In the genomic region with DNA sequence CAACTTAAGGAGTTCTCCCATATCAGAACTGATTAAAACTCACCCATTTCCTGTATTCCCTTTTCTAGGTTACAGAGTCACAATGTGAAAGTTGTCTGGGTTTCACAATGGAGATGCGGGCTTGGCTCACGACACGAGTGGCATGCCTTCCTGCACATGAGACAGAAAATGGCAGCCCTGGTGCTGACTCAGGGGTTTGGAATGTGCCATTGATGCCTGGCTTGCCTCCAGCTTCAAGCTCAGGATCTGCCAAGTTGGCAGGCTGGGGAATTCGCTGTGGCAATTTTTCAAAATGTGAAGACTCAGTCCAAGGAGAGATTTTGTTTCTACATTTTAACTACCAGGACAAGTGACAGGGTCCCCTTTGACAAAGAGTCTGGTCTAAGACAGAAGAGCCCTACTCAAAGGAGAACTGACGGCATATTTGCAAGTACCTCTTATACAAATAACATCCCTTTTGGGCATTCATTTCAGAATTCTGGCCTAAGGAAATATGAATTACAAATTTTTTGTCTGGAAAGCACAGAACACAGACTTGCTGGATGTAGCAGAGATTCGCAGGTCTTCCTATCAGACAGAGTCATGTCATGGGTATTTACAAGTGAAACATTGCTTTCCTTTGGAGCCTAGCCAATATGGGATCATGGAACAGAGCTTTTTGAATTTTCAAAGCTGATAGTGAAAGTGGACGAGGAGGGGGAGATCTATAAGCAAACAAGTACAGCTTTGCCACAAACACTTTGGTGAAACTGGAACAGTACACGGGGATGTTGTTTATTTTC, we compare ENCODE assay signal across 9 mouse cellular contexts.
DNase-seq lines count a peak whose midpoint lies in the region; ATAC-seq and TF ChIP-seq lines count a peak whose summit lies in the region.
"Had no signal": no experiment of that assay in that cellular context is flagged by ENCODE, and none has a peak within 500 bp of the region (broad histone marks: within the 10 kb centered on the region; RNA-seq: fewer than 3 reads in every experiment).

No protein-coding gene starts in this region.

- no peaks in the 10 kb centered on the region for H3K79me2 ChIP-seq in heart, adult 2 months (replicated peaks; ENCODE audit: control insufficient read depth, insufficient read depth, low read length)

- no peaks in the 10 kb centered on the region for H3K4me1 ChIP-seq in liver, embryonic 11.5 days (replicated peaks; ENCODE audit: control insufficient read depth, insufficient read depth, low read length)
- no peaks in the 10 kb centered on the region for H3K4me1 ChIP-seq in embryonic facial prominence, embryonic 11.5 days (ENCODE audit: control insufficient read depth, insufficient read depth, low read length)
- H3K4me1 ChIP-seq in heart, adult 2 months (ENCODE audit: control insufficient read depth, insufficient read depth, low read length) = no peaks in the 10 kb centered on the region
- H3K4me1 ChIP-seq in lung, adult 2 months (ENCODE audit: control insufficient read depth, insufficient read depth, low read length) = no peaks in the 10 kb centered on the region

- H3K9me3 ChIP-seq in liver, embryonic 11.5 days (ENCODE audit: control insufficient read depth, low read length) = no peaks in the 10 kb centered on the region
- no peaks in the 10 kb centered on the region for H3K9me3 ChIP-seq in embryonic facial prominence, embryonic 11.5 days (replicated peaks; ENCODE audit: control insufficient read depth, low read length)
- H3K9me3 ChIP-seq: stomach, embryonic 15.5 days had no signal

- no peak overlapping the region for H3K4me2 ChIP-seq in liver, embryonic 11.5 days
- no peak overlapping the region for H3K4me2 ChIP-seq in embryonic facial prominence, embryonic 11.5 days (ENCODE audit: low read depth, low read length)
- H3K4me2 ChIP-seq: stomach, embryonic 15.5 days had no signal

- H3K36me3 ChIP-seq in liver, embryonic 11.5 days (ENCODE audit: control insufficient read depth, insufficient read depth, low read length) = no peaks in the 10 kb centered on the region
- H3K36me3 ChIP-seq in embryonic facial prominence, embryonic 11.5 days (replicated peaks; ENCODE audit: control insufficient read depth, insufficient read depth, low read depth, low read length) = no peaks in the 10 kb centered on the region
- no peaks in the 10 kb centered on the region for H3K36me3 ChIP-seq in heart, adult 2 months (ENCODE audit: control insufficient read depth, insufficient read depth, low read length)
- H3K36me3 ChIP-seq: stomach, embryonic 15.5 days had no signal

- no peak overlapping the region for H3K4me3 ChIP-seq in liver, embryonic 11.5 days (ENCODE audit: low read depth, low read length)
- H3K4me3 ChIP-seq in embryonic facial prominence, embryonic 11.5 days (ENCODE audit: low read depth, low read length) = no peak overlapping the region
- no peak overlapping the region for H3K4me3 ChIP-seq in heart, adult 2 months
- H3K4me3 ChIP-seq in lung, adult 2 months (replicated peaks; ENCODE audit: extremely low read depth, low read depth, low read length) = no peak overlapping the region
- H3K4me3 ChIP-seq: stomach, embryonic 15.5 days had no signal

- TF ChIP-seq CTCF in heart, adult 2 months (IDR thresholded peaks at IDR 0.05) = no peak
- TF ChIP-seq CTCF in lung, adult 2 months (IDR thresholded peaks at IDR 0.05; ENCODE audit: insufficient read depth, low read length) = no peak

- H3K9ac ChIP-seq in liver, embryonic 11.5 days (ENCODE audit: low read depth, low read length) = no peak overlapping the region
- no peak overlapping the region for H3K9ac ChIP-seq in embryonic facial prominence, embryonic 11.5 days (replicated peaks; ENCODE audit: low read length)
- H3K9ac ChIP-seq in heart, adult 2 months (ENCODE audit: low read depth, low read length) = no peak overlapping the region
- H3K9ac ChIP-seq: stomach, embryonic 15.5 days had no signal

- WGBS in liver, embryonic 11.5 days = 71% methylated on average over 8 of the region's 8 CpGs
- 42% methylated on average over 8 of the region's 8 CpGs for WGBS in embryonic facial prominence, embryonic 11.5 days
- WGBS in heart, adult 2 months = 19% methylated on average over 8 of the region's 8 CpGs
- 22% methylated on average over 8 of the region's 8 CpGs for WGBS in lung, adult 2 months

- no peak for TF ChIP-seq POLR2A in heart, adult 2 months (IDR thresholded peaks at IDR 0.05; ENCODE audit: insufficient read depth, low read depth, low read length)
- TF ChIP-seq POLR2A in lung, adult 2 months (IDR thresholded peaks at IDR 0.05; ENCODE audit: borderline replicate concordance, extremely low read depth, low read depth, low read length) = no peak

- TF ChIP-seq EP300 in heart, adult 2 months (IDR thresholded peaks at IDR 0.05; ENCODE audit: insufficient read depth, low read depth, low read length) = 0 out of 2 replicates have a peak, but pooled peaks have one; percentile 60

- intact Hi-C loops in heart, adult 2 months (cut with DNase I) = loop anchor here (5.0 kb wide), 1 partner anchor 96 kb away; no protein-coding TSS in a partner anchor

- DNase-seq in liver = peak; percentile 12
- DNase-seq in liver, embryonic 11.5 days (ENCODE audit: low spot score) = no peak
- peak; percentile 71 for DNase-seq in embryonic facial prominence, embryonic 11.5 days (ENCODE audit: low spot score)
- peak; percentile 71 to 73 for DNase-seq in heart, adult 2 months
- peak; percentile 72 for DNase-seq in kidney, postnatal 25 days
- DNase-seq in lung, adult 2 months = peak; percentile 12
- peak; percentile 11 for DNase-seq in retina, adult 2 months (ENCODE audit: low read depth, low spot score)
- DNase-seq in thymus, postnatal 0 days (ENCODE audit: low spot score) = no peak

- H3K27ac ChIP-seq in liver, embryonic 11.5 days (ENCODE audit: low read depth, low read length) = no peak overlapping the region
- no peak overlapping the region for H3K27ac ChIP-seq in embryonic facial prominence, embryonic 11.5 days (replicated peaks; ENCODE audit: low read depth, low read length)
- no peak overlapping the region for H3K27ac ChIP-seq in heart, adult 2 months
- H3K27ac ChIP-seq: stomach, embryonic 15.5 days had no signal

- ATAC-seq in liver, embryonic 11.5 days (replicated peaks; ENCODE audit: low FRiP score) = no peak
- no peak for ATAC-seq in embryonic facial prominence, embryonic 11.5 days (replicated peaks; ENCODE audit: insufficient number of reproducible peaks, low FRiP score, low TSS enrichment, low read depth)

- H3K27me3 ChIP-seq in liver, embryonic 11.5 days (replicated peaks; ENCODE audit: control insufficient read depth, insufficient read depth, low read length) = no peaks in the 10 kb centered on the region
- no peaks in the 10 kb centered on the region for H3K27me3 ChIP-seq in embryonic facial prominence, embryonic 11.5 days (ENCODE audit: control insufficient read depth, insufficient read depth, low read length)
- no peaks in the 10 kb centered on the region for H3K27me3 ChIP-seq in heart, adult 2 months (ENCODE audit: control insufficient read depth, insufficient read depth, low read length)
- H3K27me3 ChIP-seq: stomach, embryonic 15.5 days had no signal

Comparison
In these comparisons a context has a peak if more than half of its experiments do, and no peak if none do; other contexts are left out.
1. DNase-seq: peak in liver (single experiment), embryonic facial prominence, embryonic 11.5 days (single experiment), heart, adult 2 months (2 of 2), kidney, postnatal 25 days (2 of 2), lung, adult 2 months (single experiment) and retina, adult 2 months (single experiment); none in liver, embryonic 11.5 days (single experiment) and thymus, postnatal 0 days (single experiment).